Mouse (Mus musculus): ENCODE data around the gene Evpl.

Gene Evpl

DNA sequence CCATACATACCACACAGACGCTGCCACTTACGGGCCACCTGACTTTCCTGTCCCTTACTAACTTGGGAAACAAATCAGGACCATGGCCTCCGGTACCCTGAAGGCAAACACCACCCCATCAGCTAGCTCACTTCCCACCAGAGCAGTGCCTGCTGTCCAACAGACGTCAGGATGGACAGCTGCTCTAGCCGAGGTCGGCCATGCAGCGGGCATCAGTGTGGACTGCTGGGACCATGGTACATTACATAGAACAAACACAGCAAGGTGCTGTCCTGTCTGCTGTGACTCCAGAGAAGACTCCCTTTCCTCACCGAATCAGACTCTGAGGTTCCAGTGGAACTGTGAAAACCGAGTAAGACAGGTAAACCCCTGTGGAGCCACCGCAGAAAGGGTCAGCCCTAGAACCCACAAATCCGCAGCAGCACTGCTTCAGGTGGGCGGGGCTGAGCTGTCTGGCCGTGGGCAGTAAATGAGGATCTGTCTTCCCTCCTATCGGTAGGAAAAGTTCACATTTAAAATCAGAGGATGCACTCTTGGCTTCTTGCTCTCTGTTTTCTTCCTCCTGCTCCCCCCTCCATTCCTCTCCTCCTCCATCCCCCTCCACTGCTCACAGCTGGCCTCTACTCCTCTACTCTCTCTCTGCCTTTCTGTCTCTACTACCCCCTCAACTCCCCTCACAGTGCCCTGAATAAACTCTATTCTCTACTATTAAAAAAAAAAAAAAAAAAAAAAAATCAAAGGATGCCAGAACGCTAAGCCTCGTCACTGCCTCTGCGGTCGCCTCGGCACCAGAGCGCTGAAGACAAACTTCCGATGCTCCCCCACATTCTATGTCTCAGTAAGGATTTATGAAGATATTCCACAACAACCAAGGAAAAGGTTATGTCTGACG is 17.5 kb upstream of the Evpl start:
- no peak for DNase-seq

- no peak for DNase-seq
Observed at GRCm38 (mm10) chr11:116254627-116255026, 16.8 kb upstream of the Evpl start.

GRCm38 (mm10) chr11:116253076-116253600 is 15.3 kb upstream of the Evpl start:
- no peak for DNase-seq

GRCm38 (mm10) chr11:116250898-116251297 is 13.0 kb upstream of the Evpl start:
- DNase-seq = no peak

GRCm38 (mm10) chr11:116247502-116248222 is 9.8 kb upstream of the Evpl start:
- DNase-seq = no peak

- no peak for DNase-seq
Observed at GRCm38 (mm10) chr11:116245616-116246015, 7.7 kb upstream of the Evpl start.

- DNase-seq = no peak
Observed at GRCm38 (mm10) chr11:116244580-116244979, 6.7 kb upstream of the Evpl start.

DNA sequence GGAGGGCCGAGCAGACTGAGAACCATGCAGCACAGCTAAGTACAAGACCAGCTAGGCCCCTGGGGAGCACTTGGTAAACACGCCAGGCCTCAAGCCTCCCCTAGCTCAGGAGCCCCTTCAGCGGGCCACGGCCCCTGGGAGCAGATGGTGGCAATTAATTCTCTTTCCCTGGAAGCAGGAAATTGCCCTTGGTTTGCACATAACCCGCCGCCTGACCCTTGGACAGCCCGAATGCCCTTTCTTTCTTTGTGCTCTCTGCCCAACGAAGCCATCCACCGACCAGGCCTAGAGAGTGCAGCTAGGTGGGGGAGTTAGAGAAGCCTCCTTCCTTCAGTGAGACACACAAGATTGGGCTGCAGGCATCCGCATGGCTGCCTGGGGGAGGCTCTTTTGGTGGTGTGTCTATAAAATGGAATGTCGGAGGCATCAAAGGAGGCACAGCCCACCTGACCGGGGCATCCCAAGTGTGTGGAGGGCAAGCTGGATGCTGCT is 3.9 kb upstream of the Evpl start:
- no peak for DNase-seq

DNA sequence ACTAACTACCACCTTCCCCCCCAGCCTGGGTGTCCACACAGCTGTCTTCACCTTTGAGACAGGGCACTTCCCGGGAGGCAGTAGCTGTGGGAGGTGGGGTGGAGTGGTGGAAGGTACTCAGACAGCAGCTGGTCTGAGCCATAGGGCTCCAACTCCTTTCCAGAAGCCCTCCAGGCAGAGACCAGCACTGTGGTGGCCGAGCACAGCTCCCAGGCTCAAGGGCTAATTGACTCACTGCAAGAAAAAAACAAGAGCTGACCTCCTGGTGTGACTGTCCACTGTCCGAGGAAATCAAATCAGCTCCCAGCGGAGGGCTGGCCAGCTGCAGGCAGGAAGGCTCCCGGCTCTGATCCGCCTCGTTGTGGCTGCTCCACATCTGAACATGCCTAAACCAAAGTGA is 1.9 kb upstream of the Evpl start:
- DNase-seq = no peak

DNA sequence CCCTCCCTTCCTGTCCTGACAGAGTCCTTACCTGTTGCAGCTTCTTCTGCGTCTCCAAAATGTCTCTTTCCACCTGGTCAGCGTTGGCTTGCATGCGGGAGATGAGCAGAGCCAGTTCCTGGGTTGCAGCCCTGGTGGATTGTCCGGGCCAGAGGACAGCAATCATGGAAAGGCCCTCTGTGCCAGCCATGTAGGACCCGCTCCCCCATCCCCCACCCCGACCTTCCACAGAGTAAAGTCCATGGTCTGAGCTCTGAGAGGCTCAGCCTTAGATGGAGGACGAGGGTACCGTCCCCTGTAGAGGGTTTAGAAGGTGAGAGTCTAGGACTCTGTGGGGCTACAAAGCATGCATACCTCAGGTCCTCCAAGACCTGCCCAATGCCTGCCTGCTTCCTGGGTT is 3.0 kb downstream of the Evpl start:
- DNase-seq = no peak

GRCm38 (mm10) chr11:116232427-116232826 is 5.5 kb downstream of the Evpl start:
- DNase-seq = no peak

- DNase-seq = no peak
Observed at GRCm38 (mm10) chr11:116228699-116229098, 9.2 kb downstream of the Evpl start.

DNA sequence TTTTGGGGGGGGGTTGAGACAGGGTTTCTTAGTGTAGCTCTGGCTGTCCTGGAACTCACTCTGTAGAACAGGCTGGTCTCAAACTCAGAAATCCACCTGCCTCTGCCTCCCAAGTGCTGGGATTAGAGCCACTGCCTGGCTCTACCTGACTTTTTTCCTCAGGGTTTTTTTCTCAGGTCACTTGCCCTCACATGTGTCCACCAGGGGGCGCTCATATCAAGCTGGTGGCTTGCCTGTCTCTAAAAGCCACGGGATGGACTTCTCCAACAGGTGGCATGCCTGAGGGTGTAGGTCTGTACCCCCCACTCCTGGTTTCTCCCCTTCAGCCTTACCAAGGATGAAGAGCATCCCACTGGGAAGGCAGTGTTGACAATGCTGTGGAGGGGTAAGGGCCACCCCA is 11.5 kb downstream of the Evpl start:
- peak; percentile 80 to 84 for DNase-seq

DNA sequence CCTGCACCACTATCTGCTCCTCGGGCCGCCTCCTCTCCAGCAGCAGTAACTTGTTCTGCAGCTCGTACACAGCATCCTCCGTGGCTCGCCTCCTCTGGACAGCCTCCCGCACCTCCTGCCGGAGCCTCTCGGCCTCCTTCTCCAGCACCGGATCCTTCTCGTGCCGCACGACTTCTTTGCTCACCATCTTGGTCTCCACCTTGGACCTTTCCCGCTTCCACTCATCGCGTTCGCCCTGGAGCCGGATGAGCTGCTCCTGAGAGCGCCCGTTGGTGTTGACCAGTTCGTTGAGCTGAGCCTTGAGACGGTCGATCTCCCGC is 15.2 kb downstream of the Evpl start:
- no peak for DNase-seq

GRCm38 (mm10) chr11:116221931-116222739 is 15.7 kb downstream of the Evpl start:
- DNase-seq = no peak

GRCm38 (mm10) chr11:116219885-116220284 is 18.0 kb downstream of the Evpl start:
- DNase-seq = peak; percentile 54 to 55

GRCm38 (mm10) chr11:116218737-116219400 is 19.0 kb downstream of the Evpl start:
- DNase-seq = peak; percentile 47 to 49

DNA sequence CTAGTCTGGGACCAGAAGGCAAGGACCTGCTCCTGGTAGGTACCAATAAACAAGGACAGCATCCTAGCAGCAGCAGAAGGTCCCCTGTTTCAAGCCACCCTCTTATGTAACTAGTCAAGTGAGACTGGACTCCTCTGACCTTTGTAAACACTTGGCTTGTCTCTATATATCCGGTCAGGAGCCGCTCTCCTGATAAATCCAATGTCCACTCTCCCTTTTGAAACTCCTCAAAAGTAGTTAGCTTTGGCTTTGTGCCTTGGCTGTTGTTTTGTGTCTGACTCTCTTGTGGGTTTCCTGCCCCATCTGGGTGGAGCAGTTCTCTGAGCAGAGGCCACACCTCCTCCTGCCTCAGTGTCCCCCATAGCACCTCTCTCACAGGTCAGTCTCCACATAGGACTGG is 19.6 kb downstream of the Evpl start:
- no peak for DNase-seq

DNA sequence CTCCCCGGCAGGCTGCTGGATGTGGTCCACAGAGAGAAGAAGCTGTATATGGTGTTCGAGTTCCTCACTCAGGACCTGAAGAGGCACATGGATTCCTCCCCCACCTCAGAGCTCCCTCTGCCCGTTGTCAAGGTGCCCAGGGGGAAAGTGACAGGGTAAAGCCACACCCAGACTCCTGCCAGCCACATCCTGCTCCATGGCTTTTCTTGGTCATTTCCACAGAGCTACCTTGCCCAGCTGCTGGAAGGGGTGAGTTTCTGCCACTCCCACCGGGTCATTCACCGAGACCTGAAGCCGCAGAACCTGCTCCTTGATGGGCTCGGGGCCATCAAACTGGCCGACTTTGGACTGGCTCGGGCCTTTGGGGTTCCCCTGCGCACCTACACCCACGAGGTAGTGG is 21.3 kb downstream of the Evpl start:
- DNase-seq = no peak

DNA sequence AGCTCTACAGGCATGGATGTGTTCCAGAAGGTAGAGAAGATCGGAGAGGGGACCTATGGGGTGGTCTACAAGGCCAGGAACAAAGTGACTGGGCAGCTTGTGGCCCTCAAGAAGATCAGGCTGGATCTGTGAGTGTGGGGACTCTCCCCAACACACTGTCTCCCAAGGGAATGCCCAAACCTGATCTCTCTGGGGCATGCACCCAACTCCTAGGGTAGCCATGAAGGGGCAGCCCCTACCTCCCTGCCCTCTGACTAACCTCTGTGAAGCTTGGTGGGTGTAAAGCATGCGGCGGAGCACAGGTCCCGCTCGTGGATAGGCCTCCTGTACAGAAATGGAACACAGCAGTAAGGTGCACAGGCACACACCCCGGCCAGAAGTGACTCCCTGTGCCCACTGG is 21.9 kb downstream of the Evpl start:
- DNase-seq = no peak

- no peak for DNase-seq
Observed at GRCm38 (mm10) chr11:116215181-116215580, 22.7 kb downstream of the Evpl start.

DNA sequence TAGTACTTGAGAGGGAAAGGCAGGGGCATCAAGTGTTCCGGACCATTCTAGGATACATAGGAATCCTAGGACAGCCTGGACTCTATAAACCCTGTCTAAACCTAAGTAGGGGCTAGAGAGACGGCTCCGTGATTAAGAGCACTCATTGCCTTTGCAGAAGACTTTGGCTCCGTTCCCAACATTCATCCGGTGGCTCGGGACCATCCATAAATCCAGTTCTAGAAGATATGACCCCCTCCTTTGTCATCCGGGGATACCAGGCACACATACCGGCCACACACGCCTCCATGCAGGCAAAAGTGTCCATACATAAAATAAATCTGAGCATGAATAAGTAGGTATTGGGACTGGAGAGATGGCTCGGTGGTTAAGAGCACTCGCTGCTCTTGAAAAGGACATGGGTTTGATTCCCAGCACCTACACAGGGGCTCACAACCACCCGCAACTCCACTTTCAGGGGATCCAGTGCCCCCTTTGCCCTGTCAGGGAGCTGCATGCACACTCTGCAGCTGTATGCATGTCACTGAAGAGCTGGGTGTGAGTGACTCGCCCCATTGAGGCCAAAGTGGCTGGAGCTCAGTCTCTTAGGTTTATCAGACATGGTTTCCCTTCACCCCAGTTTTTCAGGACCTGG is 23.9 kb downstream of the Evpl start:
- DNase-seq = no peak
